Mouse (Mus musculus) mouse trophoblast stem cell (cell line): ENCODE measurements around the gene Cfap58.

ENCODE experiments used
- in situ Hi-C, 2 experiments: fragments of 300-500 bp; cut with MseI, MboI; formaldehyde crosslinking; loops; 2 replicates in 1 of 2; 3 replicates in 1 of 2; pipeline ENCODE4 v1.15.1; 2025

The Cfap58 gene

DNA sequence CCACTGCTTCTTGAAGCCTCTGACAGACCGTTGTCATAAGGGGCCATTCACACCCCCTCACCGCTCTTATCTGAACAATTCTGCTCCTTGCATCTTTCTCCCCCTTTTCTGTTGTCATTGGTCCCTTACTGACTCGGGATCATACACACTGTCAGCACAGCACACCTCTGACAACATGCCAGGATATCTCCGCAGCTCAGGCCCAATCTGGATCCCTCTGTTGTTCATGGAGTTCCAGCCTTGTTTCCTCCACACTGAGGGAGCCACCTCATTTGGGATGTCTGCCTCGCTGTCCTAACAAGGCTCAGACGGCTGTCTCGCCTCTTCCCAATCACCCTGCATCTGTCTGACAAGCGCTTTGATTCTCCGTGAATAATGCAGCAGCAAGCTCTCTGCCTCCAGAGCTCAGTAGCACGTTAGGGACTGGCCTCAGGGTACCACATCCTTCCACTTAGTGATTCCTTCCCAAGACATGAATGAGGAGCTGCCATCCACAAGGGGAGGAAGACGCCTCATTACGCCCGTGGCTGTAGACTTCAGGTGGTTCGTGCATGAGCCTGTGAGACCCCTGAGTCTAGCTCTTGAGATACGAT, 40.7 kb downstream of the Cfap58 start:
- in situ Hi-C loops = no loop called here

GRCm38 (mm10) chr19:47979446-47979845, 42.0 kb downstream of the Cfap58 start:
- in situ Hi-C loops = no loop called here

- in situ Hi-C loops = no loop called here
Measured at GRCm38 (mm10) chr19:47980241-47980640, 42.8 kb downstream of the Cfap58 start.

- in situ Hi-C loops = no loop called here
Measured at GRCm38 (mm10) chr19:47985606-47986213, 48.2 kb downstream of the Cfap58 start.

GRCm38 (mm10) chr19:47987986-47988385, 50.5 kb downstream of the Cfap58 start:
- in situ Hi-C loops = no loop called here

DNA sequence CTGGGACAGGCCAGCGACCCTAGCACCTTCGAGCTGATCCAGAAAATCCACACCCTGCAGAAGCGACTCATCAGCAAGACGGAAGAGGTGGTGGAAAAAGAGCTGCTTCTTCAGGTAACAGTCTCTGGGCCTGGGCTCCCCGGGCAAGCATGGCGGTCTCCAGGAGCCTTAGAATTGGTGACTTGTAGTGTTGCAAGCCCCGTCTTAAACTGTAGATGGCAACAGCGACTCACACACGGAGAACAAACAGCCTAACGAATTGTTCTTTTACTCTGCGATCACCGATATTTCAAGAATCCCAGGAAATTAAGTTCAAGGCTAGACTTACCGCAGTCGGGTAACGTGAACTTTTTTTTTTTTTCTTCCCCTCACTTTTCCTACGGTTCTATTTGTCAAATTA, 51.0 kb downstream of the Cfap58 start:
- in situ Hi-C loops = no loop called here

GRCm38 (mm10) chr19:47988880-47989574, 51.6 kb downstream of the Cfap58 start:
- in situ Hi-C loops = no loop called here

DNA sequence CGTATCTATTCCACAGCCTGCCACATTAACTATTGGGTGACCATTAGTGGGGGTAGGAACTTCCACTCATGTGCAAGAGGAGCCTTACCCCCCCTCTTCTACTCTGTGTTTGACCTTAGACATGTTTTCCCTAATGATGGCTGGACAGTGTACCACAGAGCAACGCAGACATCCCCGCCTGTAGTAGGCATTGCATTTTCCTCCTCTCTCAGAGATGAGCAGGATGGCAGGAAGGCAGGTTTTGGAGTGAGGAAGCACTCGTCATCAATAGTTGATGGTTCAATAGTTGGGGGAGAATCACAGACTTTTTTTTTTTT, 52.1 kb downstream of the Cfap58 start:
- in situ Hi-C loops = no loop called here

GRCm38 (mm10) chr19:48001240-48001639, 63.8 kb downstream of the Cfap58 start:
- in situ Hi-C loops = no loop called here

- in situ Hi-C loops = no loop called here
Measured at GRCm38 (mm10) chr19:48001774-48002173, 64.3 kb downstream of the Cfap58 start.

GRCm38 (mm10) chr19:48008771-48009413, 71.4 kb downstream of the Cfap58 start:
- in situ Hi-C loops = no loop called here

DNA sequence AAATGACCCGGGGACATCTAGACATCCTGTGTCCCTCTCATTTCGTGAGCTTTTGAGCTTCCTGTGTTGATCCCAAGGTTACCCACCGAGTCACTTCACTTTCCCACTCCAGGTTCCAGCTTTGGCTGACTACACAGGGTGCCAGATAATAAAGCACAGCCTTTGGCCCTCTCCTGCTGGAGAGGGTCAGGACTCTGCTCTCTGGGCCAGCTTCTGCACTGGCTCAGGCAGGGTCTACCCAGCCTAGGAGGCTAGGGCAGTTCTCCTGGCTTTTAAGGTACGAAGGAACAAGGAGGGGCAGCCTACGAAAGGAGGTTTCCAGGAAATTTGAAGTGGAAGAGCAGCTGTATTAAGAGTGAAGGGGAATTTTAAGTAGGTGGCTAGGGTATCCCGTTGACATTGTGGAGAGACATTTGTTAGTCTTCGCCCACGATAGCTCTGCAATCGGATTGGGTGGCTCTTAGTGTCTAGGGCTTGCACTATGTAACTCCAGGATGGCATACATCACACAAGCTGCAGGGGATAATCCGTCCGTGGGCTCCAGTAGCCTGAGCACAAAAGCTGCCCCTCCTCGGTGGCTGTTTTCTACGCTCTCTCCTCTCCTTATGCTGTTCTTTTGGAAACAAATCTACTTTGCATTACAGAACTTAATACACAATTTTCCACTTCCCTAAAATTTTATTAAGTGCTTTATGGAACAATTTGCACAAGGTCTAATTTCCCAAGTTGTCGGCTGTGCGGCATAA, 72.3 kb downstream of the Cfap58 start:
- in situ Hi-C loops = no loop called here

GRCm38 (mm10) chr19:48020103-48020502, 82.6 kb downstream of the Cfap58 start:
- in situ Hi-C loops = no loop called here

GRCm38 (mm10) chr19:48021435-48021834, 84.0 kb downstream of the Cfap58 start:
- in situ Hi-C loops = no loop called here

DNA sequence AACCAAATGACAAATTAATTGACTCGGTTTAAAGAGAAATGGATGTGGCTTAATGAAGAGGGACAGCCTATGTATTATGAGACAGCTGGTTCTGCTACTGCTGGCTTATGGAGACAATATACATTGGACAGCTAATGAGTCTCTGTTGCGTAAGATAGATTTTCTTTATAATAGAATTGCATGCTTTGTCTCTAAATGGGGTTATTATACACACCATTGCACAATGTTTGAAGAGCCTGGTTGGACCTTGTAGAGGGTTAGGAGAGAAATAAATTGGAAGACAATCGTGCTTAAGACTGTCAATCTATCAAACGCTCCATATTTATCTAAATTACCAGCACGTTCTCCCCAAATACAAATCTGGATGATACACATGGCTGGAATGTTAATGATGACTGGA, 85.3 kb downstream of the Cfap58 start:
- in situ Hi-C loops = no loop called here

DNA sequence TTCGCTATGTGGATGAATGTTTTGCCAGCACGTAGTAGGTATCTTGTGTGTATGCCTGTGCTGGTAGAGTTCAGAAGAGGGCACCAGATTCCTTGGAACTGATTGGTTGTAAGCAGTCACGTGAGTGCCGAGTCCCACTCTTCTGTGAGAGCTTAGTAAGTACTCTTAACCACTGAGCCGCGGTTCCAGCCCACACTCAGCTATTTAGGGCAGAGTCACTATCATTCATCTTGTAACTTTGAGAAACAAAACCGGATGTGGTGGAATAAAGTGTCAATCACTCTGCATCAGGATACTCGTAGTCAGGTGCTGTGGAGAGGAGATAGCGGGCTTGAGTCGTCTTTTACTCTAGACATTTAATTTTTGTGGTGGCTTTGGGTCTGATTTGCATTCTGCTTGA, 86.3 kb downstream of the Cfap58 start:
- in situ Hi-C loops = no loop called here

GRCm38 (mm10) chr19:48025366-48025765, 87.9 kb downstream of the Cfap58 start:
- in situ Hi-C loops = no loop called here

DNA sequence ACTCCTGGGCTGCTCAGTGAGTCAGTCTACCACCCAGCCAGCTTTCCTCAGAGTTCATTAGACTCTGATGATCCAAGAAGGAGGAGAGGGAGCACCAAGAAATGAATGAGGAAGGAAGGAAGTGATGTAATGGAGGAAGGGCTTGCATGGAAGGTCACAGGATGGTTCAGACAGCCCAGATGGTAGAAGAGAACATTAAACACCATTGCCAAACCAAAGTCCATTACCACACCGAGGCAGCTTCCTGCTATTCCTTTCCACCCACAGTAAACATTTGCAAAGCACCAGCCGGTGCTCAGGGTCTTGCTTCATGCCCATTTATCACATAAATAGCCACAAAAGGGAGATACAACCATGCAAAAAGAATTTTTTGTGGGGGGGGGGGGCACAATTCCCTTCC, 89.4 kb downstream of the Cfap58 start:
- in situ Hi-C loops = no loop called here

DNA sequence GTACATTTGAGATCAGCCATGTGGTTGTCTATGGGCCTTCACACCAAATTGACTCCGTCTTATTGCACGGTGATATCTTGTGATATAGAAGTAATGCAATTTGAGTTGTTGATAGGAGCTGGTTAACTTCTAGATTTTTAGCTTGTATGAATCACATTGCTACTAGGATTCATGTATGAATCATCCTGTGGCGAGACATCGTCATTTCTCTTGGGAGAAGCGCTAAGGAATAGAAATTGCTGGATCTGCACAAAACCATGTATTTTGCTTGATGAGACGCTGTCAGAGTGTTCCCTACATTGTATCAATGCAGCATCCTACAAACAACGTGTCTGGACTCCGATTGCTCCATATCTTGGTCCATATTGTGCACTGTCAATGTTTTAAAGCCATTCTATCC, 102.1 kb downstream of the Cfap58 start:
- in situ Hi-C loops = no loop called here

- in situ Hi-C loops = no loop called here
Measured at GRCm38 (mm10) chr19:48047315-48047714, 109.8 kb downstream of the Cfap58 start.

DNA sequence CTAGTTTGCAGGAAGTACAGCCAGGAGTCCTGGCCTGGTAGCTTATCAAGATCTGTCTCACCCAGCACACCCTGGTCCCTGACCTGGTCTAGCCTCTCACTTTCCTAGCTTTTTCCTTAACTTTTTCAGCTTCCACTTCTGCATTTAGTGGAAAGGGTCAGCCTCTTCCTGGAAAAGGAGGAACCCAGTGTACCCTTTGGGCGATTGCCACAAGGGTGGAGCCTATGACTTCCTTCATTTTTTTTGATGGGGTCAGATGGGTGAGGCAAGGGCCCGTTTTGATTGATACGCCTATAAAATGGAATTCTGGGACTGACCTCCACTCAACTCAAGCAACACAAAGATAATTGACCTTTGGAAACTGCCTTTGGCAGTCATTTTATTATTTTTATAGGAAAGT, 111.9 kb downstream of the Cfap58 start:
- in situ Hi-C loops = no loop called here

DNA sequence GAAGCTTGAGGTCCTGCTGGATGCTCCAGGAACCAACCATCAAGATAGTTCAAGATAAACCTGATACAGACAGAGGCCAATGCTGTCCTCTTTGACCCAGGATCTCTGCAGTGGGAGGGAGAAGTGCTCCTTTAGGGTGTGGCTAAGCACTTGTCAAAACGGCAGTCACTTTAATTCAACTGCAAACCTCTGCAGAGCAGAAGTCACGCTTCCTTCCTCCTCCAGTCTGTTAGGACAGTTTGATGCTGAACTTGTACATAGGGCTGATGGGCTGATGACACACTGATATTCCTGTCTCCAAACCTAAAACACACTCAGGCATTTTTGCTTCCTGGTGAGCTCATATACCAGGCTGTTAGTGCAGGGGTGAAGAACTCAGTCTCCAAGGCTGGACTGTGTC, 125.8 kb downstream of the Cfap58 start:
- in situ Hi-C loops = no loop called here
